Mouse (Mus musculus) spleen, adult 2 months (tissue): Measurements from ENCODE around the gene Nxpe2. TPM values are rescaled to one million over a fixed set of nuclear protein-coding genes. Genes with fewer than 3 reads are reported as not detected.

Experiments used
- DNase-seq, 2 experiments: peaks; one replicate each; pipeline versions ENCODE4 v3.0.0 to v3.0.0-alpha.2; 2012 to 2021; ENCODE audit warnings: low spot score in 2 of 2, low read depth in 1 of 2
- H3K27ac ChIP-seq: fragments of 200-500 bp; 2 replicates; pipeline ENCODE4 v1.5.1; 2012; ENCODE audit warnings: low read length, inconsistent platforms; ENCODE audit not compliant: insufficient read depth
- H3K27me3 ChIP-seq: fragments of 200-500 bp; 2 replicates; pipeline ENCODE4 v1.6.1; 2012; ENCODE audit warnings: mild to moderate bottlenecking, moderate library complexity, low read length, inconsistent platforms; ENCODE audit not compliant: control insufficient read depth, insufficient read depth
- H3K36me3 ChIP-seq: fragments of 200-500 bp; 2 replicates; pipeline ENCODE4 v1.6.1; 2012; ENCODE audit warnings: mild to moderate bottlenecking, low read length, inconsistent platforms; ENCODE audit not compliant: control insufficient read depth, insufficient read depth
- H3K4me1 ChIP-seq: fragments of 200-500 bp; 2 replicates; pipeline ENCODE4 v1.6.1; 2011; ENCODE audit warnings: inconsistent platforms; ENCODE audit not compliant: control insufficient read depth, insufficient read depth, insufficient read length
- H3K4me3 ChIP-seq: fragments of 200-500 bp; 2 replicates; pipeline ENCODE4 v1.5.1; 2011; ENCODE audit warnings: mild to moderate bottlenecking, inconsistent platforms; ENCODE audit not compliant: insufficient read depth, insufficient read length; ENCODE audit errors: extremely low read depth
- CTCF ChIP-seq: fragments of 200-500 bp; IDR thresholded peaks from 2 replicates; pipeline ENCODE4 v1.5.1; 2011; ENCODE audit warnings: mild to moderate bottlenecking, inconsistent platforms; ENCODE audit not compliant: insufficient read depth, insufficient read length, insufficient replicate concordance; ENCODE audit errors: extremely low read depth
- POLR2A ChIP-seq: fragments of 200-500 bp; IDR thresholded peaks from 2 replicates; pipeline ENCODE4 v1.6.1; 2011; ENCODE audit warnings: low read depth, low read length, inconsistent platforms
- WGBS: fragments of 180-500 bp; shearing (Covaris S2); methylation state at CpG from one replicate; pipeline ENCODE4 v1.1.7; 2018; 5-methylcytosine and 5-hydroxymethylcytosine counted together
- polyA plus RNA-seq: library from polyadenylated mRNA; depleted of rRNA; stranded (reverse); fragments of >200 nt; gene quantifications from 2 replicates; pipeline ENCODE4 v1.2.3, GENCODE M21; 2012; rRNA removed

The Nxpe2 gene
- 16.1 and 17.9 TPM in 2 replicates for polyA plus RNA-seq

- Histone ChIP-seq H3K4me1 (peaks cover 2% of the 10 kb centered on the region; the same call in 1 of the 2 replicates), H3K27me3 (no peaks in the 10 kb centered on the region), H3K27ac (no peak within 1 kb of the TSS), H3K36me3 (no peaks in the 10 kb centered on the region), H3K4me3 (no peak within 1 kb of the TSS)
- no peak for DNase-seq
- WGBS: 15% methylated on average over 2 of the region's 2 CpGs
- TF ChIP-seq CTCF (no peak), POLR2A (no peak)
Measured at GRCm38 (mm10) chr9:48353148-48353698, at the start of gene Nxpe2. Gene Nxpe2, minus strand, starts transcription at chr9:48353454.

- Histone ChIP-seq H3K27ac (peak overlapping the region; percentile 60; the same call in 1 of the 2 replicates), H3K4me1 (peaks cover 2% of the 10 kb centered on the region; the same call in 1 of the 2 replicates), H3K4me3 (no peak overlapping the region), H3K27me3 (no peaks in the 10 kb centered on the region), H3K36me3 (peaks cover 2% of the 10 kb centered on the region)
- no peak for DNase-seq
- TF ChIP-seq CTCF (no peak), POLR2A (no peak)
- 14% methylated on average over 3 of the region's 3 CpGs for WGBS
Measured at GRCm38 (mm10) chr9:48389983-48390382, 36.7 kb upstream of the Nxpe2 start.

DNA sequence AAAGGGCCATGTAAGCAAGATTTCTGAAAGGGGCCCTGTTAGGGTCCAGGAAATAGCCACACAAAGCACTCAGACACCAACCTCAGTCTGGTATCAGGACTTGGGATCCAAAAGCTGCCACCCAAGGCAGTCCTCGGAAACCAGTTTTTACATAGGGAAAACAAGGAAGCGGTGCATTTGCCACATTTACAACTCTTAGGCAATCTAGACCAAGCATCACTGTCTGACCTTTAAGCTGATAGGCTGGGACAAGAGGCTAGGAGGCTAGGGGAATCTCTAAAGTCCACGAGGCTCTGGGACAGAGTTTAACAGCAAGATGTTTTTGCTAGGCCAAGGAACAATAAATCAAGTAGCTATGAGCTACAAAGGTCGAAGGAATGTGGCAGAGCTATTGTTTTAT is 35.2 kb upstream of the Nxpe2 start:
- WGBS: 78% methylated on average over 4 of the region's 4 CpGs

GRCm38 (mm10) chr9:48374357-48374756 is 21.1 kb upstream of the Nxpe2 start:
- no peaks in the 10 kb centered on the region; the same call in 1 of the 2 replicates for H3K4me1 ChIP-seq
- DNase-seq: no peak
- H3K4me3 ChIP-seq: no peak overlapping the region
- H3K36me3 ChIP-seq: no peaks in the 10 kb centered on the region
- WGBS: 32% methylated on average over 2 of the region's 2 CpGs
- H3K27me3 ChIP-seq: no peaks in the 10 kb centered on the region
- TF ChIP-seq POLR2A: no peak
- no peak for TF ChIP-seq CTCF
- no peak overlapping the region for H3K27ac ChIP-seq

More for the DNA sequence above, 35.2 kb upstream of the Nxpe2 start:
- H3K4me1 ChIP-seq: peaks cover 2% of the 10 kb centered on the region; the same call in 1 of the 2 replicates
- TF ChIP-seq POLR2A (no peak), CTCF (no peak)
- DNase-seq: no peak
- H3K36me3 ChIP-seq: peaks cover 2% of the 10 kb centered on the region
- no peaks in the 10 kb centered on the region for H3K27me3 ChIP-seq
- H3K4me3 ChIP-seq: no peak overlapping the region
- no peak overlapping the region for H3K27ac ChIP-seq

DNA sequence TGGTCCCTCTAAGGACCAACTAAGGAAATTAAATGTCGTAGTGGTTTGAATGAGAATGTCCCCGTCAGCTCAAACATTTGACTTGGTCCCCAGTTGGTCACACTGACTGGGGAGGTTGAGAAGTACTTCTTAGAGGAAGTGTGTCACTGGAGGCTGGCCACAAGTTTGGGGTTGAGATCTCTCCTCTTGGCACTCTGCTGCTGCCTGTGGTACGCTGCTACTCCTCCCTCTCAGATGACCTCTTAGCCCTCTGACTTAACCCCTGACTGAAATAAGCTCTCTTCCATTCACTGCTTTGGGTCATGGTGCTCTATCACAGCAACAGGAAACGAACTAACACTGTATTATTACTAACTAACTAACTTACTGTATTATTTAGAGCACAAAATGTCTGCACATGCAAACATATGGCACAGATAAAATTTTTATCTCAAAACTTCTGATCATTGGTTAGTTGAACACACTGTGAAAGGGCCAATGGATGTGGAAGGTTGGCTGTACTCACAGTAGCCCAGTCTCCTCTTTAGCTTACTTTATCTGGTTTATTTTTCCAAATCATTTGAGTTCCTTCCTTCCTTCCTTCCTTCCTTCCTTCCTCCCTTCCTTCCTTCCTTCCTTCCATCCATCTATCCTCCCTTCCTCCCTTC is 20.1 kb upstream of the Nxpe2 start:
- no peak for DNase-seq
- no peaks in the 10 kb centered on the region; the same call in 1 of the 2 replicates for H3K4me1 ChIP-seq
- no peak overlapping the region; the same call in 1 of the 2 replicates for H3K27ac ChIP-seq

DNA sequence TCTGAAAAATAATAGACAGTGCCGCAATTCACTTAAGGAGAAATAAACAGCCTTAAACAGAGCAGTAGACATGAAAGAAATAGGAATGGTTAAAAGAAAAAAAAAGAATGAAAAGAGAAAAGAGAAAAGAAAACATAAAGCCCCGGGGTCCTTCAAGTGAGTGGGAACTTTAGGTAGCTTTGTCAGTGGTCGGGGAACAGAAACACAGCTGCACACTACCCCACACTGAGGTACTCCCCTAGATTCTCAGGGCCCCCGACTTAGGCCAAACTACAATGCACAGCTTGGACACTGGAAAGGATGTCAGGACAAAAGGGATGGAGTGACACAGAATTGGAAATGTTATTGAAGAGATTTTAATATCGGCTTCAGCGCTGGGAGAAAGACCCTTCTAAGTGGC is 9.5 kb upstream of the Nxpe2 start:
- no peak for DNase-seq
- WGBS: 87% methylated on average over 6 of the region's 6 CpGs
- Histone ChIP-seq H3K27ac (no peak overlapping the region), H3K4me3 (no peak overlapping the region), H3K36me3 (no peaks in the 10 kb centered on the region), H3K4me1 (no peaks in the 10 kb centered on the region), H3K27me3 (no peaks in the 10 kb centered on the region)
- no peak for TF ChIP-seq CTCF

More for the DNA sequence above, 20.1 kb upstream of the Nxpe2 start:
- TF ChIP-seq CTCF (no peak), POLR2A (no peak)
- H3K27me3 ChIP-seq: no peaks in the 10 kb centered on the region
- H3K36me3 ChIP-seq: no peaks in the 10 kb centered on the region
- no peak overlapping the region for H3K4me3 ChIP-seq
- 50% methylated on average over 4 of the region's 4 CpGs for WGBS
